Mouse (Mus musculus) lung, adult 2 months (tissue): ENCODE measurements at regions not wholly inside any gene's neighbourhood (a gene's known extent, or its start where the extent isn't known, plus 50 kb on each side); places are given as distances from the start of the nearest gene placed in this dataset.

Experiments used
- CTCF ChIP-seq: fragments of 200-500 bp; IDR thresholded peaks from 2 replicates; pipeline ENCODE4 v1.5.1; 2011; ENCODE audit warnings: mild to moderate bottlenecking, low read length, control low read depth; ENCODE audit not compliant: insufficient read depth
- POLR2A ChIP-seq: fragments of 200-500 bp; IDR thresholded peaks from 2 replicates; pipeline ENCODE4 v1.6.1; 2011; ENCODE audit warnings: low read depth, mild to moderate bottlenecking, control low read depth, low read length, borderline replicate concordance; ENCODE audit errors: extremely low read depth

DNA sequence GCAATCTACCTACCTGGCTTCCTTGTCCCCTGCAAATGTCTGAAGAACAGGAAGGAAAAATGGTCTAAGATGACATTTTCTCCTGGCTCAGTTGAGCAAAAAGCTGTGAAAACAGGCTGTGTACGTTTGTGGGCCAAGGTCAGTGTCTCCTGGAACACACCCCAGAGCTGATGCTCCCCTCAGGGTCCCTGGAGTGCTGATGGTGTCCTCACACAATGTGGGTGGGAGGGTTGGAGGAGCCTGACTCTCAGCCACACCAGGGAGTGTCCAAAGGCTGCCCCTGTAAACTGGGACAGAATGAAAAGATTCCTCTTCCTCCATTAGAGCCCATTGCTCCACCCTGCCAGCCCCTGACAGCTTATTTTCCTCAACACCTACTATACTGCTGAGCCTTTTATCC lies 112.8 kb upstream of the Smim23 start:
- TF ChIP-seq POLR2A (no peak), CTCF (no peak)
